Mouse (Mus musculus): ENCODE results near the gene Wdr18. TPM values are rescaled to one million over a fixed set of nuclear protein-coding genes. Genes with fewer than 3 reads are reported as not detected.
A peak's percentile ranks its signal among the peaks of the same experiment; 100 is the strongest.

The Wdr18 gene
- polyA plus RNA-seq, 1 experiment from 2014 or later = 84.4 TPM

DNA sequence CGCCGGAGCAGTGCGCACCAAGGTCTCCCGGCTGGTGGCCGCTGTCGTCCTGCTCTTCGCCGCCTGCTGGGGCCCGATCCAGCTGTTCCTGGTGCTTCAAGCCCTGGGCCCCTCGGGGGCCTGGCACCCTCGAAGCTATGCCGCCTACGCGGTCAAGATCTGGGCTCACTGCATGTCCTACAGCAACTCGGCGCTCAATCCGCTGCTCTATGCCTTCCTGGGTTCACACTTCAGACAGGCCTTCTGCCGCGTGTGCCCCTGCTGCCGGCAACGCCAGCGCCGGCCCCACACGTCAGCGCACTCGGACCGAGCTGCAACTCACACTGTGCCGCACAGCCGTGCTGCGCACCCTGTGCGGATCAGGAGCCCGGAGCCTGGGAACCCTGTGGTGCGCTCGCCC, 38.4 kb upstream of the Wdr18 start:
- Histone ChIP-seq H3K36me3 (ENCODE audit: control insufficient read depth, insufficient read depth, low read length) (no peaks in the 10 kb centered on the region), H3K4me3 (ENCODE audit: control insufficient read depth in 1 of 2, insufficient read depth in 1 of 2, low read depth in 1 of 2, low read length in 2 of 2) (peak overlapping the region; percentile 14 to 38), H3K27ac (replicated peaks in 1 of 2; ENCODE audit: control insufficient read depth in 1 of 2, insufficient read depth in 1 of 2, low read depth in 2 of 2, low read length in 2 of 2) (no peak overlapping the region), H3K9ac (ENCODE audit: low read length) (peak overlapping the region; percentile 47), H3K4me2 (ENCODE audit: low read length) (peak overlapping the region; percentile 69), H3K9me3 (ENCODE audit: control insufficient read depth, low read length) (no peaks in the 10 kb centered on the region), H3K27me3 (ENCODE audit: control insufficient read depth, insufficient read depth, low read length) (peaks cover 62% of the 10 kb centered on the region), H3K4me1 (ENCODE audit: control insufficient read depth in 2 of 2, insufficient read depth in 2 of 2, low read length in 2 of 2) (peaks cover 11 to 32% of the 10 kb centered on the region in 2 experiments)
- no peak for ATAC-seq (ENCODE audit: insufficient number of reproducible peaks, insufficient read depth, low FRiP score, low read depth)
- WGBS = 2% methylated on average over 34 of the region's 34 CpGs

DNA sequence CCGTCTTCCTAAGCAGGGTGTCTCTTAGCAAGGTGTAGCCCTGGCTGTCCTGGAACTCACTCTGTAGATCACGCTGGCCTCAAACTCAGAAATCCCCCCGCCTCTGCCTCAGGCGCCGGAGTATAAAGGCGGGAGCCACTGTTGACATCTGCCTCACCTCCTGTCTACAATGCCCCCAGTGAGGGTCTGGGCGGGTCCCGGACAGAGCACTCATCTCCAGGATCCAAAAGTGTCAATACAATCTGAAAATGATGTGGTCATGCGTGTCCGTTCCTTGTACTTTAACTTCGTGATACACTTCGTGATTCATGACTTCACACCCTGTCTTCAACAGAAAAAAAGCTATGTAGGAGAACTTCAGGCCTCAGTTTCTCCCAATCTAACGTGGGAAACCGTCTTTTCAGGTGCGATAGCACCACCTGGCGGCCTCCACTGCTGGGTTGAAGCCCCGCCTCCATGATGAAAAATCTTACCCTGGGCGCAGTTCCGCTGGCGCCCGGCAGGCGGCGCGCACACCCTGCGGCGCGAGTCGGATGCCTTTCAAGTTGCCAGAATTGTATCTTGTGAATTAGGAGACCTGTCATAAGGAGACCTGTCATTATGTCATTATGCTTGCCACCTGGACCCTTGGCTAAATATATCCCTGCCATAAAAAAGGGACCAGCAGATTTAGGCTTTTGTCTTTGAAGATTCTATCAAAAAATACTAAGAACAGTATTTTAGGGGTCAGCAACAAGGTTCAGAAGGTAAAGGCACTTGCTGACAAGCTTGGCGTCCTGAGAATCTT, 34.8 kb upstream of the Wdr18 start:
- Histone ChIP-seq H3K9me3 (ENCODE audit: control insufficient read depth, low read length) (no peaks in the 10 kb centered on the region), H3K4me2 (ENCODE audit: low read length) (peak overlapping the region; percentile 83), H3K4me1 (ENCODE audit: control insufficient read depth in 2 of 2, insufficient read depth in 2 of 2, low read length in 2 of 2) (peaks cover 9 to 39% of the 10 kb centered on the region in 2 experiments), H3K27ac (replicated peaks in 1 of 2; ENCODE audit: control insufficient read depth in 1 of 2, insufficient read depth in 1 of 2, low read depth in 2 of 2, low read length in 2 of 2) (peak overlapping the region in 1 of 2 experiments; percentile 94; a peak in 1 of 4 replicates), H3K9ac (ENCODE audit: low read length) (0 out of 2 replicates have a peak overlapping the region, but pooled peaks have one; percentile 95), H3K4me3 (ENCODE audit: control insufficient read depth in 1 of 2, insufficient read depth in 1 of 2, low read depth in 1 of 2, low read length in 2 of 2) (peak overlapping the region in 1 of 2 experiments; percentile 93; a peak in 2 of 4 replicates), H3K27me3 (ENCODE audit: control insufficient read depth, insufficient read depth, low read length) (peaks cover 33% of the 10 kb centered on the region), H3K36me3 (ENCODE audit: control insufficient read depth, insufficient read depth, low read length) (no peaks in the 10 kb centered on the region)
- WGBS = 9% methylated on average over 29 of the region's 29 CpGs
- ATAC-seq (ENCODE audit: insufficient number of reproducible peaks, insufficient read depth, low FRiP score, low read depth) = no peak

DNA sequence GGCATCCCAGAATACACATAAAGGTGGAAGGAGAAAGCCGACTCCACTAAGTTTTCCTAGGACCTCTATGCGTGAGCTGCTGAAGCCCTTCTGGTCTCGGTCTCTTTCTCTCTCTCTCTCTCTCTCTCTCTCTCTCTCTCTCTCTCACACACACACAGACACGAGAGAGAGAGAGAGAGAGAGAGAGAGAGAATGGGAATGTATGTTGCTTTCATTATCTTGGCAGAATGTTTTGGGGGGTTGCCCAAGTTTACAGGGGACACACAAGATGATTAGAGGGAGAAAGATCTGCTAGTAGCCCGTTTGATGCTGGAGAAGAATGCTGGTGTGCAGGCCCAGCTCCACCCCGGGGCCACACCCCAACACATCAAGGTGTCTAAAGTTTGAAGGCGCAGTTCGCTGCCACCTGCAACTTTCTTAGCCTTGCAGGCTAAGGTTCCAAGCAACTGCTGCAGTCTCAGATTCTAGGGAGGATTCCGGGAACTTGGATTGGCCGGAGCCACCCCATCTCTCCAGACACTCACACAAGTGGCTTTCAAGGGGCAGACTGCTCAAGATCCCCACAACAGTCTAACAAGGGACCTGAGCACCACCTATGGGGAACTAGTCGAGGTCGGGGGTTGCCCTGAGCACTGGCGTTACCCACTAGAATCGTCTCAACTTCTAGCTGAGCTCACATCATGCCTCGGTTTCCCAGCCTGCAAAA, 34.0 kb upstream of the Wdr18 start:
- peaks cover 4% of the 10 kb centered on the region for H3K36me3 ChIP-seq (ENCODE audit: control insufficient read depth, insufficient read depth, low read length)
- H3K4me1 ChIP-seq (ENCODE audit: control insufficient read depth in 2 of 2, insufficient read depth in 2 of 2, low read length in 2 of 2) = peaks cover 9 to 33% of the 10 kb centered on the region in 2 experiments
- H3K4me2 ChIP-seq (ENCODE audit: low read length) = peak overlapping the region; percentile 83
- WGBS = 6% methylated on average over 15 of the region's 15 CpGs
- H3K4me3 ChIP-seq (ENCODE audit: control insufficient read depth in 1 of 2, insufficient read depth in 1 of 2, low read depth in 1 of 2, low read length in 2 of 2) = peak overlapping the region; percentile 89 to 93
- peaks cover 25% of the 10 kb centered on the region for H3K27me3 ChIP-seq (ENCODE audit: control insufficient read depth, insufficient read depth, low read length)
- no peaks in the 10 kb centered on the region for H3K9me3 ChIP-seq (ENCODE audit: control insufficient read depth, low read length)
- peak overlapping the region; percentile 95 for H3K9ac ChIP-seq (ENCODE audit: low read length)
- H3K27ac ChIP-seq (replicated peaks in 1 of 2; ENCODE audit: control insufficient read depth in 1 of 2, insufficient read depth in 1 of 2, low read depth in 2 of 2, low read length in 2 of 2) = peak overlapping the region; percentile 38 to 94; a peak in 3 of 4 replicates
- ATAC-seq (ENCODE audit: insufficient number of reproducible peaks, insufficient read depth, low FRiP score, low read depth) = no peak

DNA sequence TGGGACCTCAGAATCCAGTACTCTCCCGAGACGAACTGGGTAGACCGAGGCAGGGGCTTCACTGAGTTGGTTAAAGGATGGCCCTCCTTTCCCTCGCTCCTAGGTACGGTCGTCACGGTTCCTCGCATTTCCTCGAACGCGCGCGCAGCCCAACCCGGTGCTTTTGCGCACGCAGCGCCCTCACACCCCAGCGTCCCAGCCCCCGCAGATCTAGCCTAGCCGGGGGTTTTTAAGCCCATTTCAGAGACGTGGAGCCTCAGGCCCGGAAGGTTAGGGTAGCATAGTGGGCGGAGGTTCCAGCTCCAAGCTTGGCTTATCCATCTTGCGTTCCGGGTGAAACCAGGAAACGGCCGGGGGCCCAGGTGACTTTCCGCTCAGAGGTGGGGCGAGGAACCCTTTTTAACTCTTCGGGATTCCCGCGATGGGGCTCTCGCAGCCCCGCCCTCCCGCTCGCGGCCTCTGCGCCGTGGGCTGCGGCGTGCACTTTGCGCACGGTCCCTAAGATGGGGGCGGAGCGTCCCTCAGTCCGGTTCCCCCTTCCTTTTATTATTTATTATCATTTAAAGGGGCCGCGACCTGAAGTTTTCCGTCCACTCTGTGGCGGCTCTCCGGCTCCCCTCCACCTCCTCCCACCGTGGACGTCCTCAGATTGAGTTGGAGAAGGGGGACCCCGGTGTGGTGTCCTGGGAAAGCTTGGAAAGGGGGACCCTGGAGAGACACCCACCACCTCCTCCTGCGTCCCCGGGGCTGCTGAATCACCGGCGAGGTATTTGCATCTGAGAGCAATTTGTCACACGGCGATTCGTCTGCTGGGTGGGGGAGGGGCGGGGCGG, 33.2 kb upstream of the Wdr18 start, which contains the start of gene Arid3a:
Arid3a (plus strand) TSS at position 553 of the 833 bp plus-strand sequence.
- peaks cover 11% of the 10 kb centered on the region for H3K36me3 ChIP-seq (ENCODE audit: control insufficient read depth, insufficient read depth, low read length)
- H3K9me3 ChIP-seq (ENCODE audit: control insufficient read depth, low read length) = no peaks in the 10 kb centered on the region
- H3K4me1 ChIP-seq (ENCODE audit: control insufficient read depth in 2 of 2, insufficient read depth in 2 of 2, low read length in 2 of 2) = peaks cover 9 to 29% of the 10 kb centered on the region in 2 experiments
- H3K4me3 ChIP-seq (ENCODE audit: control insufficient read depth in 1 of 2, insufficient read depth in 1 of 2, low read depth in 1 of 2, low read length in 2 of 2) = peak within 1 kb of the TSS; percentile 89 to 93
- H3K9ac ChIP-seq (ENCODE audit: low read length) = peak within 1 kb of the TSS; percentile 95
- peaks cover 18% of the 10 kb centered on the region for H3K27me3 ChIP-seq (ENCODE audit: control insufficient read depth, insufficient read depth, low read length)
- WGBS = under 1% methylated on average over 63 of the region's 63 CpGs
- ATAC-seq (ENCODE audit: insufficient number of reproducible peaks, insufficient read depth, low FRiP score, low read depth) = peak; percentile 68
- H3K4me2 ChIP-seq (ENCODE audit: low read length) = peak within 1 kb of the TSS; percentile 83
- H3K27ac ChIP-seq (replicated peaks in 1 of 2; ENCODE audit: control insufficient read depth in 1 of 2, insufficient read depth in 1 of 2, low read depth in 2 of 2, low read length in 2 of 2) = peak within 1 kb of the TSS; percentile 88 to 94

DNA sequence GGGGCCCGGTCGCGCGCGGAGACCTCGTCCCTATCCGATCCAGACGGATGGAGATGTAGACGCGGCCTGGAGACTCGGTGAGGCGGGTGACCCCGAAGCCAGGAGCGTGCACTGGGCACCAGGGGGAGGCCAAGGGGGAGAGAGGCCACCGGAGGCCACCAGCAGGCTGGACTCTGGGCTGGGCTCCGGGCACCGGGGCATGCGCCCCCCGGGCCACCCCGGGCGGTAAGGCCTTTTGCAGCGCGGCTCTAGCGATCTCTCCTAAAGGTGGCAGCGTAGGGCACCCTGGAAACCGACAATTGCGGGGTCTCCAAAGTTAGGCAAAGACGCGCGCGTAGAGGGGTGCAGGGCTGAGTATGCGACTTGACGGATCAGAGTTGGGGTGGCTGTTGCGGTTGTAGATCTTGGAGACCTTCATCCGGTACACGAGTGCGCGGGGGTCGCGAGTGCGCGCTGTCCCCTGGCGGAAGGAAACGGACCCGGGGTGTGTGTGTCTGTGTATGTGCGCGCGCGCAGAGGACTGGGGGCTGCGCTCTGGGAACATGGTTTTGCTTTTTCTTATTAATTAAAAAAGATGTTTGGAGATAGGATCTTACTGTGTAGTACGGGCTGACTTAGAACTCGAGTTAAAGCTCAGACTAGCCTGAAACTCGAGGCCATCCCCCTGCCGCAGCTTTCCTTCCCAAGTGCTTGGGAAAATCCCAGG, 32.5 kb upstream of the Wdr18 start:
- under 1% methylated on average over 54 of the region's 54 CpGs for WGBS
- Histone ChIP-seq H3K9me3 (ENCODE audit: control insufficient read depth, low read length) (no peaks in the 10 kb centered on the region), H3K4me1 (ENCODE audit: control insufficient read depth in 2 of 2, insufficient read depth in 2 of 2, low read length in 2 of 2) (peaks cover 13 to 35% of the 10 kb centered on the region in 2 experiments), H3K4me2 (ENCODE audit: low read length) (peak overlapping the region; percentile 83), H3K9ac (ENCODE audit: low read length) (peak overlapping the region; percentile 95), H3K27me3 (ENCODE audit: control insufficient read depth, insufficient read depth, low read length) (peaks cover 10% of the 10 kb centered on the region), H3K36me3 (ENCODE audit: control insufficient read depth, insufficient read depth, low read length) (peaks cover 19% of the 10 kb centered on the region), H3K4me3 (ENCODE audit: control insufficient read depth in 1 of 2, insufficient read depth in 1 of 2, low read depth in 1 of 2, low read length in 2 of 2) (peak overlapping the region; percentile 89 to 93), H3K27ac (replicated peaks in 1 of 2; ENCODE audit: control insufficient read depth in 1 of 2, insufficient read depth in 1 of 2, low read depth in 2 of 2, low read length in 2 of 2) (peak overlapping the region; percentile 88 to 94)
- peak; percentile 44 for ATAC-seq (ENCODE audit: insufficient number of reproducible peaks, insufficient read depth, low FRiP score, low read depth)

DNA sequence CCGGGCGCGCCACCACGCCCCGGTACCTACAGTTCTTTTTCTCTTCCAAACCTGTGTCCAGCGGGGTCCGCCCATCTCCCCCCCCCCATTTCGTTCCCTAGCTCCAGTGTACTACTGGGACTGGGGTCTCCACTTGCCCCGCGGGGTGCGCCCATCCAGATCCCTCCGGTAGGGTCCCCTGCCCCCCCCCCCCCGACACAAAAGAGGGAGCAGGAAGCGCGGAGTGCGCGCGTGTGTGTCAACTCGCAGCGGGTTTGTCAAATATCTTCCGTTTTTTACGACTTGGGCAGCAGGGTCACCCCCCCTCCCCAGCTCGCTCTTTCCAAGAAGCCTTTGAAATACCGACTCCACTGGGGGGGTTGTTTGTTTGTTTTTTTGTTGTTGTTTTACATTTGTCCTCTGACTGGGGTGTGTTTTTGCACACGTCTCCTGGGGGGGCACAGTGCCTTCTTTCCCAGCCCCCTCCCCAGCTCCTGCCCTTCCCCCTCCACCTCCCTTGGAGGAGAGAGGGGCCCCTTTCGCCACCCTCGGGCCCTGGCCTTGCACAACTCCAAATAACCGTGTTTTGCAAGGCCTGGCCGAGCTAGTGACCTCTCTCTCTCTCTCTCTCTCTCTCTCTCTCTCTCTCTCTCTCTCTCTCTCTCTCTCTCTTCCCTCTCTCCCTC, 31.8 kb upstream of the Wdr18 start:
- under 1% methylated on average over 29 of the region's 29 CpGs for whole genome bisulfite sequencing
- H3K4me3 ChIP-seq (ENCODE audit: control insufficient read depth in 1 of 2, insufficient read depth in 1 of 2, low read depth in 1 of 2, low read length in 2 of 2) = peak overlapping the region; percentile 89 to 93
- peaks cover 20 to 42% of the 10 kb centered on the region in 2 experiments for H3K4me1 ChIP-seq (ENCODE audit: control insufficient read depth in 2 of 2, insufficient read depth in 2 of 2, low read length in 2 of 2)
- H3K9ac ChIP-seq (ENCODE audit: low read length) = peak overlapping the region; percentile 95
- peaks cover 19% of the 10 kb centered on the region for H3K36me3 ChIP-seq (ENCODE audit: control insufficient read depth, insufficient read depth, low read length)
- H3K27me3 ChIP-seq (ENCODE audit: control insufficient read depth, insufficient read depth, low read length) = peaks cover 3% of the 10 kb centered on the region; the same call in 1 of the 2 replicates
- H3K9me3 ChIP-seq (ENCODE audit: control insufficient read depth, low read length) = no peaks in the 10 kb centered on the region
- no peak for ATAC-seq (ENCODE audit: insufficient number of reproducible peaks, insufficient read depth, low FRiP score, low read depth)
- H3K27ac ChIP-seq (replicated peaks in 1 of 2; ENCODE audit: control insufficient read depth in 1 of 2, insufficient read depth in 1 of 2, low read depth in 2 of 2, low read length in 2 of 2) = peak overlapping the region; percentile 88 to 94
- H3K4me2 ChIP-seq (ENCODE audit: low read length) = peak overlapping the region; percentile 83
